Mouse (Mus musculus) 3T3-L1 (cell line): ENCODE measurements around the gene Adgra1.
A peak's percentile ranks its signal among the peaks of the same experiment; 100 is the strongest.

Experiments used
- DNase-seq: peaks from one replicate; pipeline ENCODE4 v3.0.0-alpha.2; 2015; ENCODE audit warnings: low read depth, low spot score

The Adgra1 gene

DNA sequence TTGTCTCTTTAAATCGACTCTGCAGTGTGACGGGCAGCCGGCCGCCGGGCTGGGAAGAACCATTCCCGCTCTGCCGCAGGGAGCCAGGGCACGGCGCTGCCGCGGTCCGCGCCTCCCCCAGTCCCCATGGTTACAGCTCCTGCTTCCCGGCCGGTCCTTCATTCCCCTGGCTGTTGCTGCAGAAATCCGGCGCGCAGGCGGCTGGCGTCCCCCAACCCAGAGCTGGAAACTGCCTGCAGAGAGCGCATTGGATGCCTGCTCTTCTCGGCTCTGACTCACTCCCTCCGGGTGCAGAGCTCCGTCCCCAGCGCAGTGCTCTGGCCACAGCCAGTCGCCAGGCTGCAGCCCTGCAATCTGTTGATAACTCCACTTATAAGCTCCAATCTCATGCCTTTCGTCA lies at the start of gene Adgra1:
Adgra1 (plus strand) TSS at position 139 of the 400 bp plus-strand sequence.
- peak; percentile 49 for DNase-seq

GRCm38 (mm10) chr7:139787382-139787781 lies 46.6 kb upstream of the Adgra1 start:
- peak; percentile 3 for DNase-seq

GRCm38 (mm10) chr7:139788927-139789326 lies 45.0 kb upstream of the Adgra1 start:
- no peak for DNase-seq

GRCm38 (mm10) chr7:139789718-139790117 lies 44.3 kb upstream of the Adgra1 start:
- DNase-seq, result peak; percentile 9

- no peak for DNase-seq
These were observed 42.4 kb upstream of the Adgra1 start for GRCm38 (mm10) chr7:139791601-139792000.

DNA sequence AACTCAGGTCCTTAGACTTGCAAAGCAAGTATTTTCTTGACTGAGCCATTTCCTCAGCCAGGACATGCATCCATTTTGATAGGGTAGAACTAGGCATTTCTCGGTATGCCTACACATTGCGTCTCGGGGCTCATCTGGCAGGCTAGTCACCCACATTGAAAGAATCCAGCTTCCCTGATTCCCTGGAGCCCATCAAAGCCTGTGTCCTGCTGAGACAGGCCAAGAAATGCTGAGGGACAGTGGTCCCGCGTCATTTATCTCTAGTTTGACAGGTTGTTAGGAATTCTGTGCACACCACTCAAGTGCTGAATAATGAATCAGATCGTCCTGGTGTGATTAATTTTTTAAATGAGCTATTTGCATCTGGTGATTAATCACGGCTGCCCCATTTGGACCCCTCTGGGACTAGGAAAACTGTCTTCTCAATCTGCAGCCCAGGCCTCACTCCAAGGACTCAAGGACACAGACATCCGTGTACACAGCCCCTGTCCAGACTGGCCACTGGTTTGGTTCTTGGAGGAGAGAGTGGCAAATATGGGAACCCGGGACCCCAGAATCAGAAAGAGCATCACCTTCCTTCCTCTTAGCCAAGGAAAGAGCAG lies 38.9 kb upstream of the Adgra1 start:
- DNase-seq, result no peak

- DNase-seq, result peak; percentile 3
These were observed 36.5 kb upstream of the Adgra1 start for GRCm38 (mm10) chr7:139797186-139798109.

DNA sequence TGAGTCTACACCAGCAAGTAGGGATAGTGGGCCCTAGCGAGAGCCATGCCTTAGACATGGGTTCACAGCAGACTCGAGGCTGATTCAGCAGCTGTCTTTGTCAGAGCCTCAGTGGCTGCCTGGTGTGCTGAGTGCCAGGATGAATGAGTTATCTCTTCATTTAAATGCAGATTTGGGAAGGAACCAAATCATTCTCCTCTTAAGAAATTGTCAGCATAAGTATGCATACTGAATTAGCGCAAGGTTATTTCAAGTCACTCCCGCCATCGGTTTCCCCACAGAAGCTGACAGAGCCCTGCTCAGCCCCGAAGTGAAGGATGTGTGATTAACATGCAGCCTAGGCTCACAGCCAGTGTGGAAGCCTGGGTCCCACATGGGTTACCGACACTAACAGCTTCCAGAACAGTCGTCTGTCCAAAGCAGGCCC lies 27.8 kb upstream of the Adgra1 start:
- no peak for DNase-seq

DNA sequence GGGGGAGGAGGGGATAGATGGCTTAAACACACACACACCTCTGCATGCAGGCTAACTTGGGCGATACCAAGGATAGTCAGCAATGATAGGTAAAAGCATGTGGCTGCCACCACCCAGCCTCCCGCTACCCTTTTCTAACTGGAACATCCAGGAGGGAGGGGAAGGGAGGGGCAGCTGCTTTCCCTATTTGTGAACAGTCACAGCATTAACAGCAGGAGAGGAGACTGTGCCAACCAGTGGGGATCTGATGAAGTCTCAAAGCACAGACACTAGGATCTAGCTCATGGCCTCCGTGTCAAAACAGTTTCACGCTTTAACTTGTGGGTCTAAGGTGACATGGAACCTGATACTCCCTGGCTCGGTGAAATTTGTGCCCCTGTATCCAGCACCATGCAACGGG lies 23.9 kb upstream of the Adgra1 start:
- DNase-seq, result no peak

- DNase-seq, result no peak
These were observed 22.3 kb upstream of the Adgra1 start for GRCm38 (mm10) chr7:139811706-139812105.

- no peak for DNase-seq
These were observed 20.3 kb upstream of the Adgra1 start for GRCm38 (mm10) chr7:139813577-139814207.

DNA sequence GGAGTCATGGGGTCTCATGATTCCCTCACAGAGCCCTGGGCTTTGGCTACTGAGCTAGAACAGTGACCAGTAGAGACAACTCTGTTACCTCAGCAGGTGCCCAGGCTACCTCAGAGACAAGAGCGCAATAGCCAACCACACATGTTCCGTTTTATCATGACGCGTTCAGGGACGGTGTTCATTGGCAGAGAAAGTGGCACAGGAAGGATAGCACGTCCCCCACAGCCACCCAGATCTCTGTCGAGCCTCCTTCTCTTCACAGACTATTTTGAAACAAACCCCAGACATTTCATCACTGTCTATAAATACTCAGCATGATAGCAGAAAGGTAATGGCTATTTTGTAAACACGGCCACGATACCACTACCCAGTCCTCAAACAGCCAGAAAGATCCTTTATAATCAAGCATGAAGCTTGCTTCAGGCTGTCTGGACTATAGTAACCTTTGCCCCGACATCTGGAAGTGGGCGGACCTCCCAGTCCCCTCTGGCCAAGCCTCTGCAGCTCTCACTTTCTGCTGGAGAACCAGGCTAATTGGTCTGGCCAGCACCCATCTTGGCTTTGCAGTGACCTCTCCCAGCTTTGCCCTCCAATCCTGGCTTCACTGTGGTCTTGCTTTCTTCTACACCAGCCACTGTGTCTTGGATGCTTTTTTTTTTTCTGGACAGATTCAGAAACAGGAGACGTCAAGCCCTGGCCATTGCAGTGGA lies 11.5 kb upstream of the Adgra1 start:
- DNase-seq, result no peak

- peak; percentile 34 for DNase-seq
These were observed 6.3 kb upstream of the Adgra1 start for GRCm38 (mm10) chr7:139827687-139828086.

- DNase-seq, result peak; percentile 66
These were observed 442 bp upstream of the Adgra1 start for GRCm38 (mm10) chr7:139833532-139833931.

GRCm38 (mm10) chr7:139835140-139836131 lies 1.5 kb downstream of the Adgra1 start:
- no peak for DNase-seq

GRCm38 (mm10) chr7:139840443-139841168 lies 6.6 kb downstream of the Adgra1 start:
- peak; percentile 66 for DNase-seq

DNA sequence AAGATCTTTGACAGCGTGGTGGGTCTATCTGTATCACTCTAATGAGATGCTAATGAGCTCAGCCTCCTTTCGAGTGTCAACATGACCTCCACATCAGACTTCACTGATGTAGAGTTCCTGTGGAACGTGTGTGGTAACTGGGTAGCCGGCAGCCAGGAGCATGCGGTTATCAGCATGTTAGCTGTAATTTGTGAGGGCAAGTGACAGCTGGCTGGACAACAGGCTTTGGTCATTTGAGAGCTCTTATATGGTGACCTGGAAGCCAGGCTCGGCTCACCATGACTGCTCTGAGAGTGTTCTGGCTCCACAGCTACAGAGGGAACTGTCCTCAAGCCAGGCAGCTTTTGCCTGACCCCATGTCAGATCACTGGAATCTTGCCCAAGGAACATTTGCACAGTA lies 8.4 kb downstream of the Adgra1 start:
- no peak for DNase-seq

- DNase-seq, result no peak
These were observed 9.2 kb downstream of the Adgra1 start for GRCm38 (mm10) chr7:139843140-139843539.

GRCm38 (mm10) chr7:139843776-139844175 lies 9.8 kb downstream of the Adgra1 start:
- peak; percentile 44 for DNase-seq

GRCm38 (mm10) chr7:139845101-139845500 lies 11.1 kb downstream of the Adgra1 start:
- DNase-seq, result no peak
